Mouse (Mus musculus) forebrain, embryonic 15.5 days (tissue): Measurements from ENCODE around the gene Ifitm1. TPM values are rescaled to one million over a fixed set of nuclear protein-coding genes. Genes with fewer than 3 reads are reported as not detected.
A peak's percentile ranks its signal among the peaks of the same experiment; 100 is the strongest.
"Not testable (repeated sequence)": the region's sequence is repeated elsewhere in the genome, so short reads cannot be mapped to it uniquely, and the experiment has no call there.

Experiments
- ATAC-seq: fragments of 200-750 bp; cut with Nextera tagmentation; replicated peaks from 2 replicates; pipeline ENCODE4 v1.8.0; 2017; ENCODE audit warnings: mild to moderate bottlenecking, moderate TSS enrichment, moderate library complexity
- H3K27ac ChIP-seq: fragments of 300-500 bp; sonication (generic); replicated peaks from 2 replicates; pipeline ENCODE4 v1.5.1; 2015; ENCODE audit warnings: mild to moderate bottlenecking, inconsistent platforms
- H3K27me3 ChIP-seq: fragments of 300-500 bp; sonication (generic); 2 replicates; pipeline ENCODE4 v1.6.1; 2015; ENCODE audit warnings: inconsistent platforms
- H3K36me3 ChIP-seq: fragments of 300-500 bp; sonication (generic); 2 replicates; pipeline ENCODE4 v1.6.1; 2015; ENCODE audit warnings: mild to moderate bottlenecking, inconsistent platforms
- H3K4me1 ChIP-seq: fragments of 300-500 bp; sonication (generic); 2 replicates; pipeline ENCODE4 v1.6.1; 2015; ENCODE audit warnings: inconsistent platforms
- H3K4me2 ChIP-seq: fragments of 300-500 bp; sonication (generic); replicated peaks from 2 replicates; pipeline ENCODE4 v1.6.1; 2015; ENCODE audit warnings: mild to moderate bottlenecking, inconsistent platforms
- H3K4me3 ChIP-seq: fragments of 300-500 bp; sonication (generic); 2 replicates; pipeline ENCODE4 v1.5.1; 2015; ENCODE audit warnings: mild to moderate bottlenecking, inconsistent platforms
- H3K9ac ChIP-seq: fragments of 300-500 bp; sonication (generic); replicated peaks from 2 replicates; pipeline ENCODE4 v1.6.1; 2015; ENCODE audit warnings: mild to moderate bottlenecking, inconsistent platforms
- H3K9me3 ChIP-seq: fragments of 300-500 bp; sonication (generic); 2 replicates; pipeline ENCODE4 v1.6.1; 2016; ENCODE audit warnings: inconsistent platforms
- WGBS: fragments of 180-500 bp; shearing (Covaris S2); methylation state at CpG from one replicate; pipeline ENCODE4 v1.1.7; 2015; ENCODE audit warnings: mixed read lengths; 5-methylcytosine and 5-hydroxymethylcytosine counted together
- polyA plus RNA-seq: library from polyadenylated mRNA; unstranded; fragments of >200 nt; fragmentation: Nextera tagmentation; extraction: Ambion mirVana; gene quantifications from 2 replicates; pipeline ENCODE4 v1.2.1, GENCODE M21; 2015

The Ifitm1 gene
- polyA plus RNA-seq, 1 experiment from 2014 or later, result 6.5 TPM

DNA sequence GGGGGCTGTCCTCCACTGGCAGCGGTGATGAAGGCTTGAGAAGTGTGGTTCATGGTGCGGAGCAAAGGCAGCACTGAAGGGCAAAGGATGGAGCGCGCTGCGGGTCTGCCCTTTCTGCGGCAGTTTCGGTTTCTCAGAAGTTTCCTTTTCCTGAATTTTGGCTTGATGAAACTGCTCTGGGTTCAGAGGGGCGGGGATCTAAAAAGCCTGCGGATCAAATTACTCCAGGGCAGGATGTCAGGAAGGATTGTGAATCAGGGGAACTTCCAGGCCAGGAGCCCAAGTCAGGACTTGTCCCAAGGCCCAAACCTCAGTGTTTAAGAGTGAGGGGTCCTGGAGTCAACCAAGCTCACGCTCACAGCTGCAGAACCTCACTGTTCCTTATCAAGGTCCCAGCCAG lies 43.6 kb downstream of the Ifitm1 start, which contains the start of gene Ifitm3:
Gene Ifitm3 (minus strand): TSS at position 178 of the 400 bp plus-strand sequence.
- Histone ChIP-seq H3K9ac (no peak within 1 kb of the TSS), H3K36me3 (no peaks in the 10 kb centered on the region), H3K9me3 (no peaks in the 10 kb centered on the region), H3K27ac (no peak within 1 kb of the TSS), H3K27me3 (no peaks in the 10 kb centered on the region), H3K4me1 (peaks cover 5% of the 10 kb centered on the region; the same call in 1 of the 2 replicates), H3K4me2 (no peak within 1 kb of the TSS; the same call in 1 of the 2 replicates), H3K4me3 (0 out of 2 replicates have a peak within 1 kb of the TSS, but pooled peaks have one; percentile 8)
- ATAC-seq, result no peak
- 50% methylated on average over 10 of the region's 10 CpGs for WGBS

DNA sequence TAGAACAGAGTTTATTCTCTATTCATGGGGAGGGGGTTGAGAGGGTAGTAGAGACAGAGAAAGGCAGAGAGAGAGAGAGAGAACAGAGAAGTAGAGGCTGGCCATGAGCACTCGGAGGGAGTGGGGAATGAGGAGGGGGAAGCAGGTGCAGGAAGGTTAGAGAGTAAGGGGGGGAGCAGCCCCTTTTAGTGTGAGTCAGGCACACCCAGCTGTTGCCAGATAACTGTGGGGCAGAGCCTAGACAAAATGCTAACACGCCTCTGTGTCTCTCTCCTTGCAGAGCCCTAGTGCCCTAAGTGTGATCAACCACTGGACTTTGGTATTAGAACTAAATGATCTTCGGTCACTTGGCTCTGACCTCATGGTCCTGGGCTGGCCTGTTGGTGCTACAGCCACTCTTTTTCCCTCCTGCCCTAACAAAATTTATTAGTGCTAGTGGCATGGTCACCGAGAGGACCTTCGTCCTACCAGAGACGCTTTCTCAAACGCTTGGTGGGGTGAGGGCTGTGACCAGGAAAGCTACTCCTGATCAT lies 44.3 kb downstream of the Ifitm1 start:
- Histone ChIP-seq H3K36me3 (no peaks in the 10 kb centered on the region), H3K4me1 (peaks cover 5% of the 10 kb centered on the region; the same call in 1 of the 2 replicates), H3K27ac (no peak overlapping the region), H3K27me3 (no peaks in the 10 kb centered on the region), H3K9ac (no peak overlapping the region), H3K4me3 (no peak overlapping the region), H3K4me2 (no peak overlapping the region), H3K9me3 (no peaks in the 10 kb centered on the region)
- no peak for ATAC-seq
- WGBS, result 90% methylated on average over 7 of the region's 7 CpGs

DNA sequence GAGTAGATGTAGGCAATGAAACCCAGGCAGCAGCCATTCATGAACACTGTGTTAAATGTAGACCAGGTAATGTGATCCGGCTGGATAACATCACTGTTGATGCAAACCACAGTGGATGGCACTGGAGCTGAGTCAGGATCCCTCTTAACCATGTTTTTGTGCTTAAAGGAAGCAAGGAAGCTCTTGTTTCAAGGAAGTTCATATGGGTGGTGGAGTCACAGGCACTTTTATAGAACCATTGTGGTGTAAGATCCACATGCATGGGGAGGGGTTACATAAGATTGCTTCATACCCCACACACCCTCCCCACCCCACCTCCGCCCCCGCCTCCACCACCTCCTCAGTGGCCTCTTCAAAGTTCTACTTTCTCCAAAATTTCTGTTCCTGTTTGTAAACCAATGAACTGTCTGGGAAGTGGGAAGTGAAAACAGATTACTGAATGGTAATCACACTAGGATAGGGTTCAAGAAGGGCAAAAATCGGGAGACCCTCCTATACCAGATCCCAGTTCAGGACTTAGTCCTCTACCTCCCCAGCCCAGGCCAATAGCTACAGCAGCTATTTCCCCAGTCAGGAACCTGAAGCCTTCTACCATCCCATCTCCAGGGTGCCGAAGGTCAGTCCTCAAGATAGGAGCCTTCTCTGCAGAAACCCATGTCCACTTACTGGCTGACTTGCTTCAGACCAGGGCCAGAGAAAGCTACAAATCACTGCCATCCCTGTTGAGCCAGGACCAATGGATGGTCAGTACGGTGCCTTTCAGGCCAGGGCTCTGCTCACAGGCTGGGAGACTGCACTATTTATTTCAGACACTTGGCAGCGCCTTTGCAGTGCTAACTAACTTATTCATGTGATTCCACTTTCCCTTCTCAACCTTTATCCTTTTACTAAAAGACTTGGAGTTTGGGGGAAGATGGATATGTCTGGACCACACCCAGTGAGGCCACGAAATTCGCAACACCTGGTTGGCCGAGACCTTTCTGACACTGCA lies 50.0 kb downstream of the Ifitm1 start:
- no peak overlapping the region for H3K27ac ChIP-seq
- WGBS, result 91% methylated on average over 10 of the region's 10 CpGs
- no peak overlapping the region for H3K4me3 ChIP-seq
- no peak for ATAC-seq
- H3K9me3 ChIP-seq, result no peaks in the 10 kb centered on the region
- no peaks in the 10 kb centered on the region for H3K27me3 ChIP-seq
- no peaks in the 10 kb centered on the region for H3K4me1 ChIP-seq
- no peak overlapping the region for H3K4me2 ChIP-seq
- H3K36me3 ChIP-seq, result no peaks in the 10 kb centered on the region
- no peak overlapping the region for H3K9ac ChIP-seq

- ATAC-seq, H3K27ac ChIP-seq, H3K4me3 ChIP-seq, H3K27me3 ChIP-seq, H3K4me2 ChIP-seq, H3K36me3 ChIP-seq, H3K9ac ChIP-seq, H3K4me1 ChIP-seq, H3K9me3 ChIP-seq: not testable (repeated sequence)
- 96% methylated on average over 1 of the region's 1 CpGs for WGBS
Observed at GRCm38 (mm10) chr7:141017824-141018223, 50.8 kb downstream of the Ifitm1 start, which contains the start of gene Ifitm6. Ifitm6 (minus strand) TSS chr7:141017924.

DNA sequence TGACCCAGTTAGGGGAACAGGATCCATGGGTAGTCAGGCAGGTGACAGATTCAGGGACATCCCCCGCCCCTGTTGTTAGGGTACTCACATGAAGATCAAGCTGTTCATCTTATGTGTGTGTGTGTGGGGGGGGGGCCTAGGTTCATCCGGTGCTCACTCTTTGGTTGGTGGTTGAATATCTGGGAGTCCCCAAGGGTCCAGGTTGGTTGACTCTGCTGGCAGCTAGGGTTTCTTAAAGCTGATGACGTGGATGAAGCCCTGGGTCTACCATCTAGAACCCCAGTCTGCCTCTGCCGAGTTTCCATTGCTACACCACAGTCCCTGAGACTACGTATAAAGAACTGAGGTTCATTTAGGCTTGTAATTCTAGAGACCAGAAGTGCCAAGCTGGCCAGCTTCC lies 52.0 kb downstream of the Ifitm1 start:
- Histone ChIP-seq H3K4me2 (no peak overlapping the region), H3K27me3 (no peaks in the 10 kb centered on the region), H3K9ac (no peak overlapping the region), H3K4me3 (no peak overlapping the region), H3K27ac (no peak overlapping the region), H3K4me1 (no peaks in the 10 kb centered on the region), H3K36me3 (no peaks in the 10 kb centered on the region), H3K9me3 (no peaks in the 10 kb centered on the region)
- no peak for ATAC-seq
- WGBS, result 95% methylated on average over 5 of the region's 5 CpGs

Other genes with a start within 250 kb of the Ifitm1 start
- gene Cyp2e1, start 203.5 kb upstream of the Ifitm1 start, polyA plus RNA-seq, result not detected in 2 replicates
- gene Syce1, start 179.4 kb upstream of the Ifitm1 start, polyA plus RNA-seq, result 0.13 and 0.55 TPM in 2 replicates
- 11.1 and 12.7 TPM in 2 replicates for gene Zfp941, start 145.0 kb upstream of the Ifitm1 start, polyA plus RNA-seq
- not detected in 2 replicates for gene Urah, start 132.2 kb upstream of the Ifitm1 start, polyA plus RNA-seq
- not detected in 2 replicates for gene Scgb1c1, start 121.7 kb upstream of the Ifitm1 start, polyA plus RNA-seq
- 0.10 TPM in 1 of 2 replicates, not detected in the other for gene Odf3, start 119.4 kb upstream of the Ifitm1 start, polyA plus RNA-seq
- not detected in 2 replicates for gene Gm45785, start 110.9 kb upstream of the Ifitm1 start, polyA plus RNA-seq
- gene Ric8a, start 110.3 kb upstream of the Ifitm1 start, polyA plus RNA-seq, result 91.2 and 96.9 TPM in 2 replicates
- gene Bet1l, start 109.6 kb upstream of the Ifitm1 start, polyA plus RNA-seq, result 44.3 and 46.9 TPM in 2 replicates
- gene Psmd13, start 85.3 kb upstream of the Ifitm1 start, polyA plus RNA-seq, result 283 and 287 TPM in 2 replicates
- gene Sirt3, start 84.9 kb upstream of the Ifitm1 start, polyA plus RNA-seq, result 33.6 and 36.5 TPM in 2 replicates
- not detected in 2 replicates for gene Cox8b, start 66.8 kb upstream of the Ifitm1 start, polyA plus RNA-seq
- gene Nlrp6, start 46.3 kb upstream of the Ifitm1 start, polyA plus RNA-seq, result 0.24 and 0.28 TPM in 2 replicates
- 8.5 and 8.7 TPM in 2 replicates for gene Pgghg, start 25.8 kb upstream of the Ifitm1 start, polyA plus RNA-seq
- 0.51 and 0.70 TPM in 2 replicates for gene Ifitm5, start 16.9 kb upstream of the Ifitm1 start, polyA plus RNA-seq
- gene Gm45717, start 11.3 kb upstream of the Ifitm1 start, polyA plus RNA-seq, result not detected in 2 replicates
- gene Ifitm2, start 11.2 kb upstream of the Ifitm1 start, polyA plus RNA-seq, result 126 and 142 TPM in 2 replicates
- 21.7 and 24.9 TPM in 2 replicates for gene Ifitm3, start 43.5 kb downstream of the Ifitm1 start, polyA plus RNA-seq
- gene Ifitm6, start 50.7 kb downstream of the Ifitm1 start, polyA plus RNA-seq, result not detected in 2 replicates
- gene Gm17387, start 61.9 kb downstream of the Ifitm1 start, polyA plus RNA-seq, result not detected in 2 replicates
- gene B4galnt4, start 93.9 kb downstream of the Ifitm1 start, polyA plus RNA-seq, result 47.3 and 50.0 TPM in 2 replicates
- not detected in 2 replicates for gene Pkp3, start 111.0 kb downstream of the Ifitm1 start, polyA plus RNA-seq
- gene Sigirr, start 133.4 kb downstream of the Ifitm1 start, polyA plus RNA-seq, result 1.8 and 2.0 TPM in 2 replicates
- gene Ano9, start 150.6 kb downstream of the Ifitm1 start, polyA plus RNA-seq, result 0.09 TPM in 1 of 2 replicates, not detected in the other
- gene Ptdss2, start 155.2 kb downstream of the Ifitm1 start, polyA plus RNA-seq, result 74.5 TPM in 2 replicates
- gene Rnh1, start 205.6 kb downstream of the Ifitm1 start, polyA plus RNA-seq, result 42.3 and 44.0 TPM in 2 replicates
- gene Hras, start 226.8 kb downstream of the Ifitm1 start, polyA plus RNA-seq, result 126 and 127 TPM in 2 replicates
- 10.3 and 12.7 TPM in 2 replicates for gene Lrrc56, start 226.9 kb downstream of the Ifitm1 start, polyA plus RNA-seq
- gene Lmntd2, start 246.9 kb downstream of the Ifitm1 start, polyA plus RNA-seq, result 0.75 and 1.4 TPM in 2 replicates
- gene Rassf7, start 248.6 kb downstream of the Ifitm1 start, polyA plus RNA-seq, result 24.6 and 26.9 TPM in 2 replicates